Mouse (Mus musculus) limb, embryonic 14.5 days (tissue): ENCODE data around the gene Art4. TPM values are rescaled to one million over a fixed set of nuclear protein-coding genes. Genes with fewer than 3 reads are reported as not detected.

Experiments
- ATAC-seq: fragments of 200-750 bp; cut with Nextera tagmentation; 2 replicates; pipeline ENCODE4 v1.8.0; 2017; ENCODE audit warnings: low read depth, moderate number of reproducible peaks, moderate TSS enrichment; ENCODE audit not compliant: low FRiP score
- DNase-seq: peaks from one replicate; pipeline ENCODE4 v3.0.0-alpha.2; 2015; ENCODE audit warnings: low spot score
- H3K27ac ChIP-seq: fragments of 300-500 bp; sonication (generic); replicated peaks from 2 replicates; pipeline ENCODE4 v1.5.1; 2014; ENCODE audit warnings: low read depth, mild to moderate bottlenecking, low read length, moderate library complexity, mixed read lengths
- H3K27me3 ChIP-seq: fragments of 300-500 bp; sonication (generic); 2 replicates; pipeline ENCODE4 v1.6.1; 2014; ENCODE audit warnings: low read length, mixed read lengths; ENCODE audit not compliant: control insufficient read depth, insufficient read depth
- H3K36me3 ChIP-seq: fragments of 300-500 bp; sonication (generic); 2 replicates; pipeline ENCODE4 v1.6.1; 2014; ENCODE audit warnings: mild to moderate bottlenecking, low read length, moderate library complexity, mixed read lengths; ENCODE audit not compliant: control insufficient read depth, insufficient read depth
- H3K4me1 ChIP-seq: fragments of 300-500 bp; sonication (generic); 2 replicates; pipeline ENCODE4 v1.6.1; 2014; ENCODE audit warnings: antibody characterized with exemption, low read length, mixed read lengths; ENCODE audit not compliant: control insufficient read depth, insufficient read depth
- H3K4me2 ChIP-seq: fragments of 300-500 bp; sonication (generic); replicated peaks from 2 replicates; pipeline ENCODE4 v1.6.1; 2014; ENCODE audit warnings: low read depth, mild to moderate bottlenecking, low read length, moderate library complexity; ENCODE audit not compliant: severe bottlenecking
- H3K4me3 ChIP-seq: fragments of 300-500 bp; sonication (generic); replicated peaks from 2 replicates; pipeline ENCODE4 v1.5.1; 2014; ENCODE audit warnings: low read length
- H3K9ac ChIP-seq: fragments of 300-500 bp; sonication (generic); 2 replicates; pipeline ENCODE4 v1.6.1; 2014; ENCODE audit warnings: mild to moderate bottlenecking, low read depth, low read length, moderate library complexity; ENCODE audit not compliant: severe bottlenecking
- H3K9me3 ChIP-seq: fragments of 300-500 bp; sonication (generic); 2 replicates; pipeline ENCODE4 v1.6.1; 2016; ENCODE audit warnings: low read length; ENCODE audit not compliant: control insufficient read depth
- POLR2A ChIP-seq: fragments of 200-500 bp; IDR thresholded peaks from 2 replicates; pipeline ENCODE4 v1.8.0; 2012; ENCODE audit warnings: inconsistent platforms, mild to moderate bottlenecking, moderate library complexity, borderline replicate concordance; ENCODE audit not compliant: insufficient read depth, insufficient read length; ENCODE audit errors: extremely low read depth
- WGBS: fragments of 180-500 bp; shearing (Covaris S2); extraction: QIAGEN DNeasy Blood & Tissue Kit; methylation state at CpG from one replicate; pipeline ENCODE4 v1.1.7; 2014; 5-methylcytosine and 5-hydroxymethylcytosine counted together
- polyA plus RNA-seq, 2 experiments: library from polyadenylated mRNA; depleted of rRNA in 1 of 2; stranded (reverse) in 1 of 2; unstranded in 1 of 2; fragments of >200 nt; fragmentation: Nextera tagmentation in 1 of 2; extraction: Ambion mirVana in 1 of 2; gene quantifications; 2 replicates each; pipeline versions ENCODE4 v1.2.1 to v1.2.3; 2012 to 2014

Art4 gene
- polyA plus RNA-seq, 2 experiments, result 2.6 to 3.1 TPM

DNA sequence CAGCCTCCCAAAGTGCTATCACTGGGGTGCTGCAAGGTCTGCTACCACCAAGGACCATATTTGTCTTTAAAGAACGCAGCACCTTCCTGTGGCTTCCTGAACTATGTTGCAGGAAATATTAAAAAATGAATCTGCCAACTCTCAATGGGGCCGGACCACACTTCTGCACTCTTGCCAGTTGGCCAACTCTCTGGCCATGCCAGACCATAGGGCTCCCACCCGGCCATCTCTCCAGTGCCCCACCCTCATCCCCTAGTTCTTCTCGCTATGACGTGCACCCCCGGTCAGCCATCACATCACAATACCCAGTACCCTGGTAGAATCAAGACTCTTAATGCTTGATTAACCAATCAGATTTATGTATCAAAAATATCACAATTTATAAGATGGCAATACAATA, 26.4 kb upstream of the Art4 start:
- DNase-seq (no peak), ATAC-seq (no peak)
- no peak overlapping the region for H3K9ac ChIP-seq
- H3K9me3 ChIP-seq, result no peaks in the 10 kb centered on the region
- peaks cover 5% of the 10 kb centered on the region for H3K4me1 ChIP-seq
- no peaks in the 10 kb centered on the region for H3K27me3 ChIP-seq
- H3K4me3 ChIP-seq, result no peak overlapping the region
- no peak overlapping the region for H3K27ac ChIP-seq
- no peak for TF ChIP-seq POLR2A
- no peak overlapping the region for H3K4me2 ChIP-seq
- WGBS, result 94% methylated on average over 6 of the region's 6 CpGs
- H3K36me3 ChIP-seq, result no peaks in the 10 kb centered on the region

DNA sequence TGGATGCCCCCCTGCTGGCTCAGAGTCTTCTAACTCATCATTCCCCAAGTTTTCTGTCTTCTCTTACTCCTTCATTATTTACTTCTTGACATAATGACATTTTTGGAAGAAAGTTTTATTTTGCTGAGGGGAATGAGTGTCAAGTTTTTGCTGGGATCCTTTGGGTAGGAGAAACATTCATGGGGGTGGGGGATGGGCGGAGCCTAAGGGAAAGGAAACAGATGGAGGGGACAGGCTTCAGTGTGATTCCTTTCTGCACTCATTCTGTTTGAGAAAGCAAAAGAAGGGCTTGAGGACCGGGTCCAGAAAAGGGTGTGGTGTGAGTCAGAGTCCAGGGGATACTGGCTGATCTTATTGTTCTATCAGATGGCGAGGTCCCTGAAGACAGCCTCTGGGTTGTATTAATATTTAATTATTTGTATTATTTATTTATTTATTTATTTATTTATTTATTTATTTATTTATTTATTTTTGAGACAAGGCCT, 25.9 kb upstream of the Art4 start:
- Histone ChIP-seq H3K9me3 (no peaks in the 10 kb centered on the region), H3K9ac (no peak overlapping the region), H3K36me3 (no peaks in the 10 kb centered on the region), H3K27me3 (no peaks in the 10 kb centered on the region), H3K4me1 (peaks cover 5% of the 10 kb centered on the region), H3K4me3 (no peak overlapping the region), H3K27ac (no peak overlapping the region), H3K4me2 (no peak overlapping the region)
- ATAC-seq, result peak; percentile 26; the same call in 1 of the 2 replicates
- 88% methylated on average over 3 of the region's 3 CpGs for WGBS
- DNase-seq, result no peak
- no peak for TF ChIP-seq POLR2A

DNA sequence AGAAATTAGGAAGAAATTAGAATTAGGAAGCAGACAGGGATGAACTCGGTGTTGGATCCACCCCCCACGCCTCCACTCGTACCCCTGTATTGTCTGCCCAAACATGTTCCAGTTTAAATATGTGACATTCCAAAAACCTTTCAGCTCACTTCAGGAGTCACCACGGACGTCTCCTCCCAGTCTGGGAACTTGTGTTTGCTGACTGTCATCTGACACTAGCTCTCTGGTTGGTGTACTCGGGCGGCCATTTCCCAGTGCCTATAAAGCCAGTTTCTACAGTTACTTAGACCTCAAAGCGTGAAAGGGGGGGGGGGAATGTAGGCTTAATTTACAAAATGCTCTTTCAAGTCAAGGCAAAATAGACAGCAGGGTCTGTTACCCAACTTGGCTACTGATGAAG, 24.1 kb upstream of the Art4 start:
- Histone ChIP-seq H3K4me2 (no peak overlapping the region), H3K36me3 (no peaks in the 10 kb centered on the region), H3K27me3 (no peaks in the 10 kb centered on the region), H3K9ac (no peak overlapping the region), H3K4me3 (no peak overlapping the region), H3K9me3 (no peaks in the 10 kb centered on the region), H3K4me1 (peaks cover 5% of the 10 kb centered on the region), H3K27ac (no peak overlapping the region)
- WGBS, result 42% methylated on average over 8 of the region's 8 CpGs
- no peak for ATAC-seq
- TF ChIP-seq POLR2A, result no peak
- DNase-seq, result no peak

DNA sequence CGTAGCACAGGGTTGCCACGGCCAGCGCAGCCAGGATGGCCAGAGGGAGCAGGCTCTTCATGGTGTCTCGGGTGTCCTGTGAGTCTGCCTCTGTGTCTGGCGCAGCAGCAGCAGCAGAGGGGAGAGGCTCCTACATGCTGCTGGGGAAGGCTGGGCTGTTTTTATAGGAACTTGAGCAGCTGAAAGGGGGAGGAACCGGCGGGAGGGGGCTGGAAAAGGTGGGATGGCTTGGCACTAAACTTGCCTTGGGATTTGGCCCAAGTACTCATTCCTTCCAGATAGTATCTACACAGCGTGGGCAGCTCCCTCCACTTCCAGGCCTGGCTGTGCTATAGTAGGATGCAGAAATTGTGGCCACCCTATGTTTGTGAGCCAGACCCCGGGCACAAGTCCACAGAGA, 18.1 kb upstream of the Art4 start, which contains the start of gene Mgp:
Gene Mgp, minus strand, starts transcription at position 154 of the 400 bp plus-strand sequence.
- H3K27me3 ChIP-seq, result no peaks in the 10 kb centered on the region
- H3K36me3 ChIP-seq, result 0 out of 2 replicates have a peak, but pooled peaks cover 3% of the 10 kb centered on the region
- peak within 1 kb of the TSS; percentile 43 for H3K4me3 ChIP-seq
- peak within 1 kb of the TSS; percentile 45 for H3K4me2 ChIP-seq
- 11% methylated on average over 9 of the region's 9 CpGs for WGBS
- H3K9ac ChIP-seq, result peak within 1 kb of the TSS; percentile 46
- H3K27ac ChIP-seq, result peak within 1 kb of the TSS; percentile 69
- peaks cover 25% of the 10 kb centered on the region for H3K4me1 ChIP-seq
- DNase-seq (peak; percentile 82), ATAC-seq (peak; percentile 85)
- no peaks in the 10 kb centered on the region for H3K9me3 ChIP-seq
- TF ChIP-seq POLR2A, result peak; percentile 68; the same call in 1 of the 2 replicates

DNA sequence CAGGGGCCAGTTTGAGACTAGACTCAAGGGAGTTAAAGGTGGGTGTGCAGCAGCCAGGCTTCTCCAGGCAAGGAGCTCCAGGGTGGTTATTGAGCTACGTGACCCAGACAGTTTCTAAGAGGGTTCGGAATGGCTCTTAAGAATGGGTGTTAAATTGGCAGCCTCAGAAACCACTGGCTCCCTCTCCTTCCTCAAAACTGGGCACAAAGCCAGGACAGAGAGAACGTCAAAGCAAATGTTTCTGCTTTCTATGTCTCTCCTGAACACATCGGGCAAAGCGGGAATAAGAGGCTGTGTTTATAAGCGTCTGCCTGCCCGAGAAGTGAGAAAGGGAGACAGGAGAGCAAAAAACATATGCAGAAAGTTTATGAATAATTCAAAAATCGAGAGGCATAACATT, 17.1 kb upstream of the Art4 start:
- H3K4me3 ChIP-seq, result peak overlapping the region; percentile 43
- H3K9me3 ChIP-seq, result no peaks in the 10 kb centered on the region
- peak overlapping the region; percentile 38; the same call in 1 of the 2 replicates for H3K9ac ChIP-seq
- H3K27me3 ChIP-seq, result no peaks in the 10 kb centered on the region
- H3K27ac ChIP-seq, result peak overlapping the region; percentile 50
- H3K4me2 ChIP-seq, result peak overlapping the region; percentile 45
- H3K36me3 ChIP-seq, result 0 out of 2 replicates have a peak, but pooled peaks cover 3% of the 10 kb centered on the region
- TF ChIP-seq POLR2A, result no peak
- DNase-seq, result no peak
- peaks cover 25% of the 10 kb centered on the region for H3K4me1 ChIP-seq
- 22% methylated on average over 8 of the region's 8 CpGs for WGBS
- ATAC-seq, result no peak; the same call in 1 of the 2 replicates
